Mouse (Mus musculus): Measurements from ENCODE around the gene Proser3. TPM values are rescaled to one million over a fixed set of nuclear protein-coding genes. Genes with fewer than 3 reads are reported as not detected.
A peak's percentile ranks its signal among the peaks of the same experiment; 100 is the strongest.

Proser3 gene
- 10 to 100 TPM in 1 of 2 experiments, 1 to 10 TPM in 1; 5.3 to 10.1 TPM for total RNA-seq (2021)
- long read RNA-seq, experiment 1, partial matches to known transcripts = 4 of 7 reads
- long read RNA-seq, experiment 1, other reads (novel, unspliced or antisense) = 3 of 7 reads
- long read RNA-seq, experiment 2, partial matches to known transcripts = 2 of 8 reads
- long read RNA-seq, experiment 2, other reads (novel, unspliced or antisense) = 4 of 8 reads

DNA sequence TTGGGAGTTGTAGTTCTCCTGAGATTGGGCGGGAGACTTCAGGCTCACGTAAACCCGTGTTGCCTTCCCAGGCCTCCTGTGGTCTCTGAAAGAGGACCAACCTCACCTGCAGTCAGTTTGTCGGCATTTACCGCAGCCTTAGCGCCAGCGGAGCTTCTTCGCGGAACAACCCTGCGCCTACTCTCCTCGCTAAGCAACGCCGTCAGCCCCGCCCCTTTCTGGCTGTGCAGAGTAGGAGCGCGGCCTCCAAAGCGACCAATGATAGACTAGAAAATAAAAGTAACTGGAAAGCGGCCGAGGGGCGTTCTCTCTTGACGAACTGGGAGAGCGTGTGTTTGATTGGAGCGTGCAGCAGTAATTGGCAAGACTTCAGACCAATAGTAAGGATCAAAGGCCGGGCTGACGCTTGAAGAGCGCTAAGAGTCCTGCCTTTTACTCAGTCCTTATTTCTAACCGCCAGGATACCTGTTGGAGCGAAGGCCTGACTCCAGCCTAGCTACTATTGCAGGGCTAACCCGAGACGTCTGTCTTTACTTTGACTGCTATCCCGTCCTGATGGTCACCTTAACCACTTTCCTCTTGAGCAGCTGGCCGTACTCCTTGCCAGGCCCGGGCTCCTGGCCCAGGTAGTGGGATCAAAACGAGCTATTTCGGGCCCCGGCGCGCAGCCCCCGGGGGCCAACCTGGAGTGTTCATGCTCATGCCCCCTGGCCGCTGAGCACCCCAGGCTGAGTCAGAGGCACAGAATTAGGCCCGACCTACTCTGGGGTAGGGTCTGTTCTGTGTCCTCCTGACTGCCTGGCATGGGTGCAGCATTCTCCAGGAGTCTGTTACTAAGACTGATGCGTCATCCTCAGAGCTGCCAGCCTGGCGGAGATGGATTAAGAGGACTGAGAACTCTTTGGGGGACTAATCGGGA is at the start of gene Proser3, which contains the start of gene Hspb6:
Proser3 (minus strand) TSS at position 198 of the 919 bp plus-strand sequence.
Hspb6 (plus strand) TSS at position 77 of the 919 bp plus-strand sequence.
- DNase-seq = peak; percentile 97

DNA sequence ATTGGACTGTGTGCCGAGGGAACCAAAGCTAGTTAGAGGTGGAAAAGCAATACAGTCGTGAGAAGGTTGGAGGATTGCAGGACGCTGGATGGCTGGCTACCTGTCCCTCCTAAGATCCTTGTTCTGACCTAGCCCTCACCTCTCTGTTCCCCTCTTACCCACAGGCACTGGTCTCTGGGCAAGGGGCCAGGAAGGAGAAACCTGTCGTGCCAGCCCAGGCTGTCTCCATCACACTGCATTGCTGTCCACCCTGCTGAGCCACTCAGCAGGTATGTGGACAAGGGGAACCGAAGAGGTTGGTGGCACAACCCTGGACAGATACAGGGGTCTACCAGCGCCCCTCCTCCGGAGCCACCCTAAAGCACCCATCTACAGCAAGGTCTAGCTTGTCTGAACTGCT is 48.6 kb upstream of the Proser3 start:
- DNase-seq = no peak

DNA sequence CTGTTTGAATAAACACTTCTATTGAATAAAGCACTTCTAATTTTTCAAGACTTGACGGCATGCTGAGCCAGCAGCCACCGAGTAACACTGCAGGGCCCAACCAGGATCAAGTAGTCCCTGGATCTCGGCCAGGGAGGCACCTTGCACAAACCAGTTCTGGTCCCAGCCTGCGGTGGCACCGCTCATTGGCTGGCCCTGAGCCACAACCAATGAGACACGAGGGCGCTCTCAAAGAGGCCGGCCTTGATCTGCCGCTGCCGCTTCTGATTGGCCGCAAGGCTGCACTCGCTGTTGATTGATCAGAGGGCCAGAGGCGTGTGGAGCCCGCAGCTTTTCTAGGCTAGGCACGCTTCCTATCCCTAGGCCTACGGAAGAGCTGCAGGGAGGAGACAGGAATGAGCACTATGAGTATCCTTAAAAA is 47.8 kb upstream of the Proser3 start:
- DNase-seq = peak; percentile 96

DNA sequence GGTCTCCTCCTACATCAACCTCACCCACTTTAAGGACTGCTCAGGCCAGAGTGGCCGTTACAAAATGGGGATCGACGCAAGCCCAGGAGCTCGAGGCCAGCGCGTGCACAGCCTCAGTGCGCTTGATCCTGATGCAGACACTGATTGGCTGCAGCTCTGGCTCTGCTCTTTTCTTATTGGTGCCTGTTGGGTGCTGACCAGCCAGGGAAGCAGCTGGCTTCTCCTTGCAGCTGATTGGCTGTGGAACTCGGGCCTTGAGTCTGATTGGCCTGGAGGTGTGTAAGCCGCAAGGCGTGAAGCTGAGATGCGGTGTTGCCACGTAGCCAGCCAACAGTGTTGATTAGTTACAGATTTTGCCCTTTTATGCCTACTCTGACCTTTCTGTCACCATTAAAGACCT is 46.7 kb upstream of the Proser3 start, which contains the start of gene Zbtb32:
Zbtb32 (minus strand) TSS at position 124 of the 400 bp plus-strand sequence.
- no peak for DNase-seq

DNA sequence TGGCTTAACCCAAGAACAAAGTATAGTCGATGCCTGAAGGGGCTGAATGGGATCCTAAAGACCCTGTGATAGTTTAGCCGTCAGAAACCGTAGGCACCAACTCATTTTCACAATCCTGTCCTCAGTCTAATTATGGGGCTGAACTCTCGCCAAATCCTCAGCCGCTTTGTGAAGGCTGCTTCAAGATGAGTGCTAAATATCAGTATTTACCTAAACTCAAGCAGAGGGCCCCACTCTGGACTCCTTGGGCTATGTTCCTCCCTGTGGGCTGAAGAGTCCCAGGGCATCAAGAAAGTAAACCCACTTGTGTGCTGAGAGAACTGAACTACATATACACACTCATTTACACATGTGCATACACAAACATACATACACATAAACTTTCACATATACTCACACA is 44.7 kb upstream of the Proser3 start:
- no peak for DNase-seq

DNA sequence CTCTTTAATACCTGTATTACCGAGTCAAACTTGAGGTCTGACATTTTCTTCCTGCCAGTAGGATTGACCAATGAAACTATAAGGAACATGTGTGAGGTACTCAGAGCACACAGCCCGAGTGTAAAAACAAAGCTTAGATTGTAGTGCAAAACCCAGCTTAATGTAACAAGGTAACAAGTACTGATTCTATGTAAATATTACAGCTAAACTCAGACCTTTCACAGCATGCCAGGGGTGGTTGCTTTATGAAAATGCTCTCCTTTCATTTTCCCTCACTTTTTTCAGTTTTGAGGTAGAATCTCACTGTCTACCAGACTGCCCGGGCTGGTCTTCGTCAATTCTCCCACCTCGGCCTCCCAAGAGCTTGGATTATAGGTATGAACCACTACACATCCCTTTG is 44.0 kb upstream of the Proser3 start:
- no peak for DNase-seq

DNA sequence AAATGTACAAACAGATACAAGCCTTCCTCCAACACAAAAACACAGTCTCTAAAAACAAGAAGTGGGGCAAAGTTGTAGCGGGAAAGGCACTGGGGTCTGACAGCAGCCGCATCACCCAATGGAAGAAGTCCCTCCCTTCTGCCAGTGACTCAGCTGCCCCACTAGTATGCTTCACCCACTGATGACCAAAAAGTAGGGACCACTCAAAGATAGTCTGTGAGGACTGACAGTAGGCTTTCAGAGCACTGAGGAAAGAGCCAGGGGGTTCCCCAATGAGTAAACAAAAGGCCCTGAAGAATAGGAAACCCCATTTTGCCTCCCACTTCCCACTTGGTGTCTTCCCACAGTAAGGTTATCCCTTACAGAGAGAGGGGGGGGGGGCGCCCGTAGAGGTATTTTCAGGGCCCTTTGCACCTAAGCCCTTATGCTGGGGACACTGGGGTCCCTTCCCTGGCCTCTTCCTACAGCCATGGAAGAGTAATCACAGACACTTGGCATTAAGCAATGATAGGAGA is 42.5 kb upstream of the Proser3 start:
- DNase-seq = no peak

DNA sequence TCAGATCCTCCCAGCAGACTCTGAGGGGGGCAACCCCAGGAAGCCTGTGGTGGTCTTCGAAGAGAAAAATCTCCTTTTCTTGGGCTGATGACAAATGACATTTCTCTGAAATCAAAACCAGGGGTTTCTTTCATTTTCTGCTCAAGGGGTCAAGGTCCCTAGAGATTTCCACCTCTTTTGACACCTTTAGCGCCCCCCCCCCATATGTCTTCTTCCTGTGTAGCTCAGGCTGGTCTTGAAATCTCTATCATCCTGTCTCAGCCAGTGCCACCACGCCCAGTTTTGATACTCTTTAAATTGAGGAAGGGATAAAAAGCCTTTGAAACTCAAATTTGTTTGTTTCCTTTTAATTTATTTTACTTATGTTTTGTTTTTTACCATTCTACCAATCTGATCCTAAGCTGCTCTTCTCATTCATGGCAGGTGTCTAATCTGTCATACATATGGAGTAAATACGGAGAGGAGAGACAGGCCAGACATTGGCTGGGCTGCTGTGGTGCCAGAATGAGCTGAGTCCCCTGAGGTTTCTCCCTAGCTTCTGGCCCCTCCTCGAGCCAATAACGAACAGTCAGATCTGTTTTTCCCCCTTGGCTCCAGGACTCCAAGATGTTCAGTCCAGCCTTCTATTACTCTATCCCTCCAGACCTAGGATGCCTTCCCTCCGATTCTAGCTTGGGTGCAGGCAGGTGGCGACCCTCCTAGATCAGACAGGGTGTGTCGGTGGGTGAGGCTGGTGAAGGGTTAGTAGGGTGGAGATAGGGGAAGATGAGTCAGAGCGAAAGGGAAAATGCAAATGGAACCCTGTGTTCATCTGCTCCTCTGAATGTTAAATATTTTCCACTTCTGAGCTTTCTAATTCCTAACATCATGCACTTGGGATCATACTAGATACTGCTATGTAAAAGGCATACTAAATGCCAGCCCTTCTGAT is 41.7 kb upstream of the Proser3 start:
- DNase-seq = no peak

DNA sequence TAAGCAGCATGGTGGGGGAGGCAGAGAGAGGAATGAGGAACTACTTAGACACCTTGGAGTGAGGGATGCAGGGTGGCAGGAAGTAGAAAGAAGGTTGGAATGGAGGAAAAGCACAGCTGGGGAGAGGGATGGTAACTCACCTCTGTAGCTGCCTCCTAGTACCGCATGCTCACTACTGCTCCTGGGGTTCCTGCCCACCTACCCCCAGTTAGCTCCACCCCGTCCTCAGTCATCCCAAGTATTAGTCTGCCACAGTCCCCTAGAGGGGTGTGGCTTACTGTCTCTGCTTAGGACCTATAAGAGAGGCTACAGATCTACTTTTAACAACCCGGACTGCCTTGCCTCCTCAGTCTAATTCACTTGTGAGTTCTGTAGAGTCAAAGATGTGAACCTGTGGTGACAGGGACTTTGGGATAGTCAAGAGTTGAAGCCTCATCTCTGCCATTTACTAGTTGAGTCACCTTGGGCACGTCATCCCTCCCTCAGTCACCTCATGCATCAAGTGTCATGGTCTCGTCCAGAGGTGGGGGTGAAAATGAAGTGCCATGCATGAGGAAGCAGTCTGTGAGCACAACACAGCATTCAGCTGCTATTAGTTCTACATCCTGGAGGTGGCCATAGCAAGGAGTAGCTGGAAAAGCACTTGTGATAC is 40.8 kb upstream of the Proser3 start:
- no peak for DNase-seq

DNA sequence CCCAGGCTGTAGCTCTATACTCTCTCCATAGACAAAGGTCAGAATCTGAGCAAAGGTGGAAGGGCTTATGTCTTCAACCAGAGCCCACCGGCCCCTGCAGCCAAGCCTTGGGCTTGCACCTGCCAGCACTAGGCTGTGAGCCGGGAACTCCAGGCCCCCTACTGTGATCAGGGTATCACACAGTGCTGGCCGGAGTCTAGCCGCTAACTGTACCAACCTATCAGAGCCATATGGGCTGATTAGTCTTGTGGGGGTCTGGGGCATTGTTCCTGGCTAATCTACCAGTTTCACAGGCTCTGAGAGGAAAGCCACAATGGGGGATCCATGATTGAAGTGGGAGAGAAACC is 39.5 kb upstream of the Proser3 start:
- no peak for DNase-seq

DNA sequence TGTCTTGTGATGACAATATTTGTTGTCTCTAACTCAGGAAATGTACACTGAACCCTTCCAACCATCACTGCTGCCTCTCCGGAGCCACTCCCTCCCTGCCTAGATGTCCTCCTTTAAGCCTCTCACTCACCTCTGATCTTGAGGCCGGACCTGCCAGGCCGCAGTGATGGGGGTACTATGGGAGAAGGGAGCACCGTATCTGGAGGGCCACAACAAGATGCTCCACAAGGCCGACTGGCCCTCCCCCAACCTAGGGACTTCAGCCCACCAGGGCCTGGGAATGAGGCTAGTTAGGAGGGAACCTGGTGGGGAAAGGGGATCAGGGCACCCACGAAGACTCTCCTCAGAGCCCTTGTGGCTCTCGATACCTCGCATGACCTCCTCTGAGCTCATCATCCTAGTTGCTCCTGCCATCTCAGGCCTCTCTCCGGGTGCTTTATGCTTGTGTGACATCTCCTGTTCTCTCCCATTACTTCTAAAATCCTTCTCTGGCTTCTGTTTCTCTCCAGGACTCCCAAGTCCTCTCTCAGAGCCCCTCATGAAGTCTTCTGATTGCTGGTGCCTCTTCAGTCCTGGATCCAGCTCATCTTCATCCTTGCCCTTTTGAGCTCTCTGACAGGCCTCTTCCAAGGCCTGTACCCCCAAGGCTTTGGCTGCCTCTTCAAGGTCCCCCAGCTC is 39.0 kb upstream of the Proser3 start:
- no peak for DNase-seq

DNA sequence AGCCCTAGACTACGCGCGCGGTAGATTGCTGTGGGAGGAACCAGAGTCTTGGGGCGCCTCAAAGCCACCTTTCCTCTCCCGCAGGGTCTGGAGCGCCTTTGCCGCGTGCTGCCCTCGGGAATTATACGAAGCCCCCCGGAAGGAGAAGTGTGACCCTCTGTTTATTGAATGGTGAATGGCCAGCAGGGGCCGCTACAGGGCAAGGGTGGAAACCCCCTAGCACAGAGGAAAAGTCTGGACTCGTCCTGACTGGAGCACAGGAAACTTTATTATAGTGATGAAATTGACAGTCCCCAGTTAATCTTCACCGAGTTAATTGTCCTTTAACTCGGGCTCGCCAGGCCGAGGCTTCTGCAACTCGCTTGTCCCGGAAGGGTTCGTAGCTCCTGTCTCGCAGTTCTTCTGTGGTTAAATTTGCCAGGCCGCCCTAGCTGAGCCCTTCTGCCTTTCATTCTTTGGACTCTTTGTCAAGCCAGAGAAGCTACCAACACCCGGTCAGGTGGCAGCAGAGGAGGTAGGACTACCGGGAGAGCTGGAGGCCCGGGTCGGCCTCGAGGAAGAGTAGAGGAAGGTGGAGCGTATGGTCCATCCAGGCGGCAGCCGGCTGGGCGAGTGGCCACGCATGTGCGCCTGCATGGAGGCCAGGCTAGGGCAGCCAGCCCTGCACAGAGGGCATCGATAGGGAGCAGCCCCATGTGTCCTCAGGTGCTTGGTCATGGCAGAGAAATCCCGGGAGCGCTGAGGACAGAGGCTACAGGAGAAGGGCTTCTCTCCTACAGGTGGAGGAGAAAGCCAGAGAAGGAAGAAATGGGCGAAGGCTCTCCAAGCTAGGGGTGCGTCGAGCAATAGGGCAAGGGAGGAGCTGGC is 37.6 kb upstream of the Proser3 start:
- peak; percentile 91 for DNase-seq

DNA sequence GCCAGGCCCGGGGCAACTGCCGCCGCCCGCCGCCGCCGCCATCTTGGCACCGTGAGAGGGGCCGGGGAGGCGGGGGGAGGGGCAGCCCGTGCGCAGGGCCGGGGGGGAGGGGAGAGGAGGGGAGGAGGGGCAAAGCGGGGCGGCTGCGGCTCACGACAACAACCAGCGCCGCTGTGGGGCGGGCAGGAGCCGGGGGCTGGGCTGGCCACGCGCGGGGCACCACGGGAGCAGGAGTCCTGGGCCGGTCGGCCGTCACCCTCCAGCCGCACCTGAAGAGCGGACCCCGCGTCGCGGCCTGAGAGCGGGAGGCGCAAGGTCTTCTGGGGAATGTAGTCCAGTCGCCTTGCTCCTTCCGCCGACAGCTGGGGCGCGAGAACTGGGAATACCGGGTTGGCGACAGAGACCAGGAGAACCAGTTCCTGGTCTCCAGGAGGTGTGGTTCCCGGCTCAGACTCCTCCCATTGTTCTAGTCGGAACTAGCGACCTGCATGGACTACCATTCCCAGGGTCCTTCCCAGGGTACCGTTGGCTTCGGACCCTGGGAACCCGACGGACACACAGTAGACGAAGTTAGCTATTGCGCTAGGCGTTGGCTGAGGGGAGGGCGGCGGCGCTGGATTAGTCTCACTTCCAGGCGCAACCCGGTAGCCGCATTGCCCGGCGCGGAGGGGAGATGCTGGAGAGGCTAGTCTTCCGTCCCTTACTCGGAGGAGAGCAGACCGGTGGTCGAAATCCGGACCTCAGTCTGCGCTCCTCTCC is 36.8 kb upstream of the Proser3 start, which contains the start of gene Kmt2b:
Kmt2b (minus strand) TSS at position 51 of the 759 bp plus-strand sequence.
- DNase-seq = peak; percentile 97

DNA sequence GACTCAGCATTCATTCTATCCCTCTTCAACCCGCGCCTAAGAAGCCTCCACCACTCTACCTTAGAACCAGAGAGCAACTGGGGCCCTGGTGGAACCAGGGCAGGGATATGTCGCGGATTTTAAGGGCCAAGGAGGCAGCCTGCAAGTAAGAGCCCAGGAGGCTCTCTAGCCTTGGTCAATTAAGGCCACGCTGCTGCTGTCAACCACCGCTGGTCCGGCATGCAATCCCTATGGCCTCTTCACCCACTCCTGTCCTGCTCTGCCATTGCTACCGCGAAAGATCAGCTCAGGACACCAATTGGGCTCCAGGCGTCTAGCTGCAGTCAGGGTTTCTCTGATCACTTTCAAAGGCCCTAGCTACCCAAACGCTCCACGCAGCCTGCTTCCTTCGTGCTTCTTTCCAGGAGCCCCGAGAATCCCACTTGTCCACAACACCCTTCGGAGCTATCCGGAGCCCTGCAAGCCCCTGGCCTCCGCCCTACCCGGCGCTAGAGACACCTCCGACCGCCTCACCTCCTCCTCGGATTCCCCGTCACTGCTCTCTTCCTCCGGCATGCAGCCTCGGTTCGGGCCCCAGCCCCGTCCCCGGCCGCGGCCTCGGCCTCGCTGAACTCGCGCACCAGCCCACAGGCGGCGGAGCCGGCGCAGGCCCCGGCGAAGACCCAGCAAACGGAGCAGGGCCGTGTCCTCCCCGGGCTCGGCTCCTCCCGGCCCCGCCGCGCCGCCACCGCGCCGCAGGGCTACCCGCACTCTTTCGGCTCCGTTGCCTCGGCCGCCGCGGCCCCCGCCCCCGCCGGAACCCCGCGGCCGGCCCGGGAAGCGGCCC is 36.0 kb upstream of the Proser3 start:
- DNase-seq = peak; percentile 64

DNA sequence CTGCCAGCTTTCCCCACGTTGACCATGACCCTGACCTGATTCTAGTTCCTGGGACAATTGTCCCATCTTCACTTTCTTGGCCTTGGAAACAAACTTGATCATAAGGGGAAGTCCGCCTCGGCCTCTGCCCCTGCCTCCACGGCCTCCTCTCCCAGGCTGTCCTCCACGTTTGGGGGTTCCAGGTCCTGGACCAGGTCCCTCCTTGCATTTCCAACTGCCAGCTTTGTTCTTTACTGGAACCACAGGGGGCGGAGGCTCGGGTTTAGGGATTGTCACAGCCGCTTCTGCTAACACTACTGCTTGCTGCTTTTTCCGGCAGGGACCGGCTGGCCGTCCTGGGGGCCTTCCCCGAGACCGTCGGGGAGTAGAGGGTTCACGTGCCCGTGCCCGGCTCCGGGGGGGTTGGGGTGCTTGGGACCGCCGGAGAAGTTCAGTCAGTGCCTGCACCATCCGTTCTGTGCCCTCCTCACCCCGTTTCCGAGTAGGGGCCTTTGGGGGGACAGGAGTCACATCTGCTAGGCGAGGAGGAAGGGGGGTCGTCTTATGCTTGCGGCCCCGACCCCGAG is 34.4 kb upstream of the Proser3 start:
- no peak for DNase-seq

DNA sequence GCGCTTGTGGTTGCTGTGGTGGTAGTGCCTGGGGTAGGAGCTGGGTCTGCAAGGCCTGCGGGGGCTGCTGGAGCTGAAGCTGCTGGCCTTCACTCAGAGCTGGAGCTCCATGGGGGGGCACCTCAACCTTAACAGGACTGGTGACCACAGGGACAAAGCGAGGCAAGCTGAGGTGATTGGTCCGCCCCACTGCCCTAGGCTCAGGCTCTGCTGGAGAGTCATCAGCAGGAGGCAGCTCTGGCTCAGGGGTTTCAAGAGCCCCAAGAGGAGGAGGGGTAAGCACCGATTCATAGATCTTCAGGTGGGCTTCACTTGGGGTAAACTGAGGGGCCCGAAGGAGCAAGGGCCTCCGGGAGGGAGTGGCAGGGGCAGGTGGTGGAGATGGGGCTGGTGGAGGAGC is 33.1 kb upstream of the Proser3 start:
- DNase-seq = no peak

DNA sequence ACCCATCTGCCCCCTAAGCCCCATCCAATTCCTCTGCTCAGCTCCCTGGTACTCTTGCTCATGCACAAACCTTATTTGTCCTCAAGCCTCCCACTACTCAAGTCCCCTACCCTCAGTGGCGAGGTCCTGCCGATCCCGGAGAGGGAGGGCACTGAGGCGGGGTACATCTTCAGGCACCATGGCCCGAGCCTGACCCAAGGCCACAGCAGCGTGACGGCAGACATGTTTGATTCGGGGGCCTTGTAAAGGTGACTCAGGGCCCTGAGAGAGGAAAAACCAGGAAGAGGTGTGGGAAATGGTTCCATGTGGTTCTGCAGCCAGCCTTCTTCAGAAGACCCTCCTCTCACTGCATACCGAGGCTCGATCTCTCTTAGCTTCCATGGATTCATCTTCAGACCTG is 32.2 kb upstream of the Proser3 start:
- peak; percentile 44 for DNase-seq

DNA sequence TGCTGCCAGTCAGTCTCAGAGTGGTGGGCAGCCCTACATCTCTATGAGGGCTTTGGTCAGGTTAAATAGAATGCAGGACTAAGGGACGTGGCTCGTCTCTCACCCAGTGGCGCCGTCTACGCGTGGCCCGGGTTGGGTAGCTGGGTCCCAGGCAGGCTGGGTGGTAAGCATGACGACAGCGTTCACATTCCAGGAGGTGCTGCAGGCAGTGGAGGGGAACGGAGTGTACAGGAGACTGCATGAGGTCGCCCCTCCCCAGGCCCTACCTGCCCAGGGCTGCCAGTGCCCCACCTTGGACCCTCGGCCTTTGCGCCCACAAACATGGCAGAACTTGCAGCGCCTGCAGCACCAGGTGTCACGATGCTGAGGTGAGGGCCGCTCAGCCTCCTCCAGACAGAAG is 29.4 kb upstream of the Proser3 start:
- DNase-seq = no peak

Data from adrenal gland, postnatal 10 days (tissue).